35 mouse cellular contexts compared by ENCODE assay signal in the genomic region with DNA sequence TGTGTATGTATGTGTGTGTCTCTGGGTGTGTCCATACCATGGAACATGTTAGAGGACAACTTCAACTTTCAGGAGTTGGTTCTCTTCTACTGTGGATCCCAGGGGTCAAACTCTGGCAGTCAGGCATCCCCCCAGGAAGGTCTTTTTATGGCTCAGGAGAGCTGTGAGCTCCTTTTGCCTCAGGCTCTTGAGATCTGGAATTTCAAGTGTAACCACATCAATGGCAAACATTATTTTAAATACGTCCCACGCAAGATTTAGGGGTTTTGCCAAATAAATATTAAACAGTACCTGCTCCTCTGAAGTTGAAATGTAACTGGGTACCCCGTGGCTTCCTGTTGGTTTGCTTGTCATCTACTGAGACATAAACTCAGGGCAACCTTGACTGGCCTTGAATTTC. TPM values are rescaled to one million over a fixed set of nuclear protein-coding genes. Genes with fewer than 3 reads are reported as not detected.
A peak's percentile ranks its signal among the peaks of the same experiment; 100 is the strongest.
DNase-seq lines count a peak whose midpoint lies in the region; ATAC-seq and TF ChIP-seq lines count a peak whose summit lies in the region.
"Had no signal": no experiment of that assay in that cellular context is flagged by ENCODE, and none has a peak within 500 bp of the region (broad histone marks: within the 10 kb centered on the region; RNA-seq: fewer than 3 reads in every experiment).

No protein-coding gene starts in this region.

- no peak for TF ChIP-seq POLR2A in bone marrow, adult 2 months (IDR thresholded peaks at IDR 0.05; ENCODE audit: borderline replicate concordance, control insufficient read depth, low read depth, low read length)

- no peak overlapping the region for H3K9ac ChIP-seq in liver, embryonic 13.5 days
- H3K9ac ChIP-seq in lung, postnatal 0 days (replicated peaks; ENCODE audit: low read depth): no peak overlapping the region
- H3K9ac ChIP-seq: forebrain, embryonic 13.5 days; hindbrain, embryonic 12.5 days; intestine, embryonic 15.5 days; neural tube, embryonic 15.5 days had no signal

- no peak for DNase-seq in liver, embryonic 13.5 days
- DNase-seq in liver: no peak
- DNase-seq in lung, postnatal 0 days (ENCODE audit: low spot score): no peak
- no peak for DNase-seq in lung, postnatal 4 days
- no peak for DNase-seq in cerebellum, adult 9-10 months
- DNase-seq in urinary bladder, postnatal 10 days (ENCODE audit: low spot score): no peak
- DNase-seq: adrenal gland, adult 2 months; adrenal gland, postnatal 36 days; cerebellum, adult 8-10 months; cerebellum, postnatal 36 days; gastrocnemius, postnatal 14 days; heart, postnatal 36 days; kidney, adult 2 months; kidney, postnatal 36 days; lung, postnatal 10 days; midbrain, embryonic 14.5 days; retina, postnatal 1 day; right cerebral cortex, postnatal 14 days; thymus, adult 18-20 months; thymus, postnatal 25 days had no signal

- H3K4me1 ChIP-seq in liver, embryonic 13.5 days (replicated peaks): peaks cover 59% of the 10 kb centered on the region
- peaks cover 7% of the 10 kb centered on the region; the same call in 1 of the 2 replicates for H3K4me1 ChIP-seq in lung, postnatal 0 days (ENCODE audit: insufficient read depth, low read depth, low read length)
- H3K4me1 ChIP-seq in bone marrow, adult 2 months (ENCODE audit: control insufficient read depth, insufficient read depth, low read length): peaks cover 3% of the 10 kb centered on the region; the same call in 1 of the 2 replicates
- H3K4me1 ChIP-seq: forebrain, embryonic 13.5 days; hindbrain, embryonic 12.5 days; intestine, embryonic 15.5 days; neural tube, embryonic 15.5 days had no signal

- H3K27ac ChIP-seq in liver, embryonic 13.5 days: peak overlapping the region; percentile 29; the same call in 1 of the 2 replicates
- H3K27ac ChIP-seq in lung, postnatal 0 days (ENCODE audit: low read length): peak overlapping the region; percentile 38; the same call in 1 of the 2 replicates
- H3K27ac ChIP-seq in bone marrow, adult 2 months (ENCODE audit: control insufficient read depth, insufficient read depth, low read depth, low read length, poor library complexity): 0 out of 2 replicates have a peak overlapping the region, but pooled peaks have one; percentile 42
- H3K27ac ChIP-seq: forebrain, embryonic 13.5 days; hindbrain, embryonic 12.5 days; hindbrain, postnatal 0 days; intestine, embryonic 15.5 days; layer of hippocampus, adult 2 months; left cerebral cortex, adult 2 months; neural tube, embryonic 15.5 days; stomach, postnatal 0 days had no signal

- no peaks in the 10 kb centered on the region for H3K27me3 ChIP-seq in liver, embryonic 13.5 days
- no peaks in the 10 kb centered on the region for H3K27me3 ChIP-seq in lung, postnatal 0 days (replicated peaks; ENCODE audit: insufficient read depth, low read length)
- H3K27me3 ChIP-seq: forebrain, embryonic 13.5 days; hindbrain, embryonic 12.5 days; intestine, embryonic 15.5 days; neural tube, embryonic 15.5 days had no signal

- ATAC-seq in liver, embryonic 13.5 days (ENCODE audit: low read depth): no peak
- no peak for ATAC-seq in lung, postnatal 0 days
- ATAC-seq: activated CD4-positive, CD25-positive, alpha-beta regulatory T cell, adult 4 months; CD4-positive, CD25-positive, alpha-beta regulatory T cell, adult 4 months; forebrain, embryonic 13.5 days; hindbrain, postnatal 0 days; intestine, embryonic 15.5 days had no signal

- H3K9me3 ChIP-seq in liver, embryonic 13.5 days (replicated peaks): no peaks in the 10 kb centered on the region
- no peaks in the 10 kb centered on the region for H3K9me3 ChIP-seq in lung, postnatal 0 days (ENCODE audit: low read length)
- H3K9me3 ChIP-seq: forebrain, embryonic 13.5 days; hindbrain, embryonic 12.5 days; intestine, embryonic 15.5 days; megakaryocyte, embryonic 14.5 days; neural tube, embryonic 15.5 days had no signal

- H3K4me3 ChIP-seq in liver, embryonic 13.5 days (replicated peaks): no peak overlapping the region
- no peak overlapping the region for H3K4me3 ChIP-seq in lung, postnatal 0 days (ENCODE audit: low read depth, low read length)
- H3K4me3 ChIP-seq in bone marrow, adult 2 months (replicated peaks; ENCODE audit: control insufficient read depth, low read depth, low read length): no peak overlapping the region
- H3K4me3 ChIP-seq: forebrain, embryonic 13.5 days; hindbrain, embryonic 12.5 days; intestine, embryonic 15.5 days; layer of hippocampus, adult 2 months; left cerebral cortex, adult 2 months; megakaryocyte, embryonic 14.5 days; neural tube, embryonic 15.5 days had no signal

- no peaks in the 10 kb centered on the region for H3K36me3 ChIP-seq in liver, embryonic 13.5 days
- no peaks in the 10 kb centered on the region for H3K36me3 ChIP-seq in lung, postnatal 0 days (ENCODE audit: insufficient read depth, low read length)
- H3K36me3 ChIP-seq: hindbrain, embryonic 12.5 days; intestine, embryonic 15.5 days; neural tube, embryonic 15.5 days had no signal

- TF ChIP-seq CTCF in lung, postnatal 0 days (IDR thresholded peaks at IDR 0.05): no peak
- no peak for TF ChIP-seq CTCF in bone marrow, adult 2 months (IDR thresholded peaks at IDR 0.05; ENCODE audit: control insufficient read depth, insufficient read depth, low read length)

- 64% methylated on average over 3 of the region's 3 CpGs for WGBS in liver, embryonic 13.5 days (ENCODE audit: insufficient replicate concordance)
- WGBS in lung, postnatal 0 days: 42% methylated on average over 3 of the region's 3 CpGs
- whole genome bisulfite sequencing in bone marrow, adult 2 months: 51% methylated on average over 3 of the region's 3 CpGs

- no peak for TF ChIP-seq EP300 in lung, postnatal 0 days (IDR thresholded peaks at IDR 0.05)

- no peak overlapping the region for H3K4me2 ChIP-seq in liver, embryonic 13.5 days
- H3K4me2 ChIP-seq in lung, postnatal 0 days (replicated peaks; ENCODE audit: low read depth, low read length): no peak overlapping the region
- H3K4me2 ChIP-seq: forebrain, embryonic 13.5 days; hindbrain, embryonic 12.5 days; intestine, embryonic 15.5 days; neural tube, embryonic 15.5 days had no signal

RNA-seq across cellular contexts. Expression of gene Apoc4, which starts 1.7 kb away (rescaled TPM):
- 58.3 and 74.0 TPM in 2 replicates for polyA plus RNA-seq in liver, embryonic 13.5 days (2015; fragmentation: Nextera tagmentation; extraction: Ambion mirVana)
- polyA plus RNA-seq in lung, postnatal 0 days (2015; fragmentation: Nextera tagmentation; extraction: Ambion mirVana): 0.38 and 0.88 TPM in 2 replicates
- polyA plus RNA-seq in bone marrow, adult 2 months (2011; ENCODE audit: insufficient read depth, insufficient read length, low replicate concordance, missing spikeins): 3.6 and 18.7 TPM in 2 replicates
- polyA plus RNA-seq: embryonic facial prominence, embryonic 11.5 days; hindbrain, embryonic 12.5 days; hindbrain, postnatal 0 days; kidney, adult 2 months; midbrain, embryonic 14.5 days had no signal

RNA-seq across cellular contexts. Expression of gene Gm44805, which starts 1.8 kb away (rescaled TPM):
- 5.6 and 7.5 TPM in 2 replicates for polyA plus RNA-seq in liver, embryonic 13.5 days (2015; fragmentation: Nextera tagmentation; extraction: Ambion mirVana)
- polyA plus RNA-seq in lung, postnatal 0 days (2015; fragmentation: Nextera tagmentation; extraction: Ambion mirVana): not detected in 2 replicates
- 7.6 TPM in 1 of 2 replicates, not detected in the other for polyA plus RNA-seq in bone marrow, adult 2 months (2011; ENCODE audit: insufficient read depth, insufficient read length, low replicate concordance, missing spikeins)
- polyA plus RNA-seq: activated CD4-positive, CD25-positive, alpha-beta regulatory T cell, adult 4 months; CD4-positive, CD25-positive, alpha-beta regulatory T cell, adult 4 months; embryonic facial prominence, embryonic 11.5 days; forebrain, embryonic 13.5 days; hindbrain, embryonic 12.5 days; hindbrain, postnatal 0 days; kidney, adult 2 months; kidney, embryonic 16.5 days; limb, embryonic 14.5 days; midbrain, embryonic 14.5 days; neural tube, embryonic 15.5 days; stomach, postnatal 0 days had no signal

RNA-seq across cellular contexts. Expression of gene Apoc2, which starts 5.2 kb away (rescaled TPM):
- polyA plus RNA-seq in liver, embryonic 13.5 days (2015; fragmentation: Nextera tagmentation; extraction: Ambion mirVana): 568 and 648 TPM in 2 replicates
- 4.2 and 4.9 TPM in 2 replicates for polyA plus RNA-seq in lung, postnatal 0 days (2015; fragmentation: Nextera tagmentation; extraction: Ambion mirVana)
- 13.2 TPM in 1 of 2 replicates, not detected in the other for polyA plus RNA-seq in bone marrow, adult 2 months (2011; ENCODE audit: insufficient read depth, insufficient read length, low replicate concordance, missing spikeins)
- polyA plus RNA-seq: activated CD4-positive, CD25-positive, alpha-beta regulatory T cell, adult 4 months; CD4-positive, CD25-positive, alpha-beta regulatory T cell, adult 4 months; forebrain, embryonic 13.5 days; hindbrain, embryonic 12.5 days had no signal

RNA-seq across cellular contexts. Expression of gene Apoc1, which starts 9.5 kb away (rescaled TPM):
- polyA plus RNA-seq in liver, embryonic 13.5 days (2015; fragmentation: Nextera tagmentation; extraction: Ambion mirVana): 247 and 261 TPM in 2 replicates
- 61.1 and 63.8 TPM in 2 replicates for polyA plus RNA-seq in lung, postnatal 0 days (2015; fragmentation: Nextera tagmentation; extraction: Ambion mirVana)
- 48.3 and 137 TPM in 2 replicates for polyA plus RNA-seq in bone marrow, adult 2 months (2011; ENCODE audit: insufficient read depth, insufficient read length, low replicate concordance, missing spikeins)
- polyA plus RNA-seq: activated CD4-positive, CD25-positive, alpha-beta regulatory T cell, adult 4 months; CD4-positive, CD25-positive, alpha-beta regulatory T cell, adult 4 months had no signal

RNA-seq across cellular contexts. Expression of gene Apoe, which starts 16.0 kb away (rescaled TPM):
- 1,390 and 1,411 TPM in 2 replicates for polyA plus RNA-seq in liver, embryonic 13.5 days (2015; fragmentation: Nextera tagmentation; extraction: Ambion mirVana)
- 768 and 1,006 TPM in 2 replicates for polyA plus RNA-seq in lung, postnatal 0 days (2015; fragmentation: Nextera tagmentation; extraction: Ambion mirVana)
- polyA plus RNA-seq in bone marrow, adult 2 months (2011; ENCODE audit: insufficient read depth, insufficient read length, low replicate concordance, missing spikeins): 205 and 422 TPM in 2 replicates

Comparison
In these comparisons a context has a peak if more than half of its experiments do, and no peak if none do; other contexts are left out.
1. RNA of gene Apoc2, which starts 5.2 kb away (polyA plus RNA-seq): 568 to 648 TPM in liver, embryonic 13.5 days; 13.2 TPM in bone marrow, adult 2 months and 4.2 to 4.9 TPM in lung, postnatal 0 days; every median in the first group is over 10 times any median in the second.
2. Peak in every context shown above with its lines, with median percentiles within 50 percentile points of each other: H3K27ac ChIP-seq.